Mouse (Mus musculus): ENCODE measurements around the gene Perm1.

The Perm1 gene

GRCm38 (mm10) chr4:156202462-156202893, 13.2 kb upstream of the Perm1 start:
- DNase-seq: no peak

- DNase-seq: peak; percentile 42
Observed at GRCm38 (mm10) chr4:156203001-156203412, 12.7 kb upstream of the Perm1 start, which contains the start of gene AW011738. Gene AW011738 (plus strand): TSS chr4:156203304.

- DNase-seq: no peak
Observed at GRCm38 (mm10) chr4:156203413-156204131, 12.1 kb upstream of the Perm1 start.

GRCm38 (mm10) chr4:156208872-156209271, 6.8 kb upstream of the Perm1 start:
- no peak for DNase-seq

GRCm38 (mm10) chr4:156209963-156210635, 5.6 kb upstream of the Perm1 start:
- DNase-seq: no peak

- no peak for DNase-seq
Observed at GRCm38 (mm10) chr4:156213134-156213533, 2.5 kb upstream of the Perm1 start.

GRCm38 (mm10) chr4:156216196-156216595, 528 bp downstream of the Perm1 start:
- DNase-seq: no peak

GRCm38 (mm10) chr4:156217022-156217669, 1.5 kb downstream of the Perm1 start:
- no peak for DNase-seq

- DNase-seq: no peak
Observed at GRCm38 (mm10) chr4:156217838-156218237, 2.2 kb downstream of the Perm1 start.

- no peak for DNase-seq
Observed at GRCm38 (mm10) chr4:156219936-156220335, 4.3 kb downstream of the Perm1 start.

- DNase-seq: no peak
Observed at GRCm38 (mm10) chr4:156224276-156224675, 8.6 kb downstream of the Perm1 start.

GRCm38 (mm10) chr4:156227752-156228392, 12.2 kb downstream of the Perm1 start:
- DNase-seq: no peak

- no peak for DNase-seq
Observed at GRCm38 (mm10) chr4:156228393-156229024, 12.8 kb downstream of the Perm1 start.

- no peak for DNase-seq
Observed at GRCm38 (mm10) chr4:156234021-156234501, 18.4 kb downstream of the Perm1 start.

GRCm38 (mm10) chr4:156234701-156235213, 19.1 kb downstream of the Perm1 start, which contains the start of gene Plekhn1:
Gene Plekhn1 (minus strand): TSS chr4:156234857.
- peak; percentile 83 for DNase-seq

- no peak for DNase-seq
Observed at GRCm38 (mm10) chr4:156235360-156235770, 19.7 kb downstream of the Perm1 start.

GRCm38 (mm10) chr4:156235808-156236533, 20.3 kb downstream of the Perm1 start, which contains the start of gene Noc2l:
Gene Noc2l (plus strand): TSS chr4:156236010.
- DNase-seq: peak; percentile 93

- no peak for DNase-seq
Observed at GRCm38 (mm10) chr4:156236651-156237447, 21.2 kb downstream of the Perm1 start.

- no peak for DNase-seq
Observed at GRCm38 (mm10) chr4:156249567-156249966, 33.9 kb downstream of the Perm1 start.

- DNase-seq: no peak
Observed at GRCm38 (mm10) chr4:156251081-156251480, 35.4 kb downstream of the Perm1 start.

- no peak for DNase-seq
Observed at GRCm38 (mm10) chr4:156252140-156252539, 36.5 kb downstream of the Perm1 start.
